Mouse (Mus musculus): ENCODE data around the gene Cacng3. TPM values are rescaled to one million over a fixed set of nuclear protein-coding genes. Genes with fewer than 3 reads are reported as not detected.

Cacng3 gene
- polyA plus RNA-seq, 2 experiments = not detected

GRCm38 (mm10) chr7:122806531-122806930, 136.2 kb downstream of the Cacng3 start:
- no peak for TF ChIP-seq CTCF (IDR thresholded peaks at IDR 0.05; ENCODE audit: low read depth)
- no peak for TF ChIP-seq EP300 (IDR thresholded peaks at IDR 0.05; ENCODE audit: low read depth)
- 58% methylated on average over 5 of the region's 5 CpGs for WGBS (ENCODE audit: insufficient replicate concordance)

DNA sequence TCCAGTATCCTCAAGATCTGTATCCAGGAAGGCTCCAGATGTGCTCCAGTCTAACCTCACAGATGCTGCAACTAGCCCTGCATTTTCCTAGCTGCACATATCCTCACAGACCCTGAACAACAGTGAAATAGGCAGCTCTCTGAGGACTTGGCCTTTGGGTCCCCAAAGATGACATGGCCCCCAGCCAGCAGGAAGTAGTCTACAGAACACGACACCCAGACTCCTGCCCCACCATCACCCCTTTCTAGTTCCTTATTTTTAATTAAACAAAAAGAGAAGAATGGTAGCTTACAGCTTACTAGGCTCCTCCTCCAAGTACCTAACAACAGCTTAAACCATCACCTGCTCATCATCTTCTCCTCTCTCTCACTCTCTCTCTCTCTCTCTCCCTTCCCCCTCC, 143.4 kb downstream of the Cacng3 start:
- Histone ChIP-seq H3K4me2 (ENCODE audit: low read depth) (no peak overlapping the region), H3K4me1 (replicated peaks; ENCODE audit: control insufficient read depth in 2 of 2, insufficient read depth in 2 of 2, low read length in 1 of 2) (no peaks in the 10 kb centered on the region; a peak in 1 of 4 replicates), H3K27me3 (ENCODE audit: control insufficient read depth, insufficient read depth, low read length) (no peaks in the 10 kb centered on the region), H3K4me3 (ENCODE audit: insufficient read depth in 1 of 2, low read depth in 2 of 2, low read length in 2 of 2) (no peak overlapping the region), H3K27ac (no peak overlapping the region), H3K9me3 (ENCODE audit: control insufficient read depth, low read length) (no peaks in the 10 kb centered on the region), H3K36me3 (replicated peaks; ENCODE audit: control insufficient read depth, insufficient read depth, low read depth) (no peaks in the 10 kb centered on the region), H3K9ac (replicated peaks) (no peak overlapping the region)
- DNase-seq (ENCODE audit: low read depth in 3 of 3, low spot score in 3 of 3) = no peak
- TF ChIP-seq EP300 (IDR thresholded peaks at IDR 0.05; ENCODE audit: low read depth) (no peak), CTCF (IDR thresholded peaks at IDR 0.05; ENCODE audit: low read depth) (no peak)
- ATAC-seq (ENCODE audit: insufficient read depth) = no peak
- 11% methylated on average over 1 of the region's 1 CpGs for WGBS (ENCODE audit: insufficient replicate concordance)

More at GRCm38 (mm10) chr7:122806531-122806930, 136.2 kb downstream of the Cacng3 start:
- Histone ChIP-seq H3K4me3 (ENCODE audit: insufficient read depth in 1 of 2, low read depth in 2 of 2, low read length in 2 of 2) (no peak overlapping the region), H3K36me3 (replicated peaks; ENCODE audit: control insufficient read depth, insufficient read depth, low read depth) (no peaks in the 10 kb centered on the region), H3K27me3 (ENCODE audit: control insufficient read depth, insufficient read depth, low read length) (no peaks in the 10 kb centered on the region), H3K9me3 (ENCODE audit: control insufficient read depth, low read length) (no peaks in the 10 kb centered on the region), H3K27ac (no peak overlapping the region), H3K4me2 (ENCODE audit: low read depth) (no peak overlapping the region), H3K9ac (replicated peaks) (no peak overlapping the region), H3K4me1 (replicated peaks; ENCODE audit: control insufficient read depth in 2 of 2, insufficient read depth in 2 of 2, low read length in 1 of 2) (no peaks in the 10 kb centered on the region)
- DNase-seq (ENCODE audit: low read depth in 3 of 3, low spot score in 3 of 3) (no peak), ATAC-seq (ENCODE audit: insufficient read depth) (no peak)

DNA sequence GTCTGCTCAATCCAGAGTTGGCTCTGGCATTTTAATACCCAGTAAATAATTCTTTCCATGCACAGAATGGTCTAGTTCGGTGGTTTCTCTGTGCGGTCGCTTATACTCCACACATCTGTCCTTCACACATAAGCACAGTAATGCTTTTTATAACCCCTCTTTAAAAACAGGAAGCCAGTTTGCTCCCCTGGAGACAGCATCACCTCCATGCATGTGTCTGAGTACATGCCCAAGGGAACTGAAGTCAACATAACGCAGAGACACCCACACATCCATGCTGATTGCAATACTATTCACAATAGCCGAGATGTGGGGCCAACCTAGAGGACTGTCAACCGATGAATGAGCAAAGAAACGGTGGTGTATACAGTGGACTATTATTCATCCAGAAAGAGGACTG, 147.3 kb downstream of the Cacng3 start:
- no peaks in the 10 kb centered on the region for H3K36me3 ChIP-seq (replicated peaks; ENCODE audit: control insufficient read depth, insufficient read depth, low read depth)
- no peak overlapping the region for H3K4me3 ChIP-seq (ENCODE audit: insufficient read depth in 1 of 2, low read depth in 2 of 2, low read length in 2 of 2)
- H3K27me3 ChIP-seq (ENCODE audit: control insufficient read depth, insufficient read depth, low read length) = no peaks in the 10 kb centered on the region
- H3K4me2 ChIP-seq (ENCODE audit: low read depth) = no peak overlapping the region
- no peaks in the 10 kb centered on the region for H3K9me3 ChIP-seq (ENCODE audit: control insufficient read depth, low read length)
- no peak for ATAC-seq (ENCODE audit: insufficient read depth)
- 69% methylated on average over 7 of the region's 7 CpGs for WGBS (ENCODE audit: insufficient replicate concordance)
- H3K27ac ChIP-seq = no peak overlapping the region
- H3K4me1 ChIP-seq (replicated peaks; ENCODE audit: control insufficient read depth in 2 of 2, insufficient read depth in 2 of 2, low read length in 1 of 2) = no peaks in the 10 kb centered on the region; a peak in 1 of 4 replicates
- no peak for DNase-seq (ENCODE audit: low read depth in 3 of 3, low spot score in 3 of 3)
- no peak overlapping the region for H3K9ac ChIP-seq (replicated peaks)
- TF ChIP-seq EP300 (IDR thresholded peaks at IDR 0.05; ENCODE audit: low read depth) (no peak), CTCF (IDR thresholded peaks at IDR 0.05; ENCODE audit: low read depth) (no peak)
